Mouse (Mus musculus) liver, embryonic 14.5 days (tissue): ENCODE data around the gene Fbxw7.

ENCODE experiments used
- CTCF ChIP-seq: IDR thresholded peaks from 2 replicates; pipeline ENCODE4 v1.5.1; 2016; ENCODE audit warnings: antibody characterized with exemption, low read depth, control low read depth
- EP300 ChIP-seq: IDR thresholded peaks from 2 replicates; pipeline ENCODE4 v1.6.1; 2016; ENCODE audit warnings: antibody characterized with exemption, low read depth

DNA sequence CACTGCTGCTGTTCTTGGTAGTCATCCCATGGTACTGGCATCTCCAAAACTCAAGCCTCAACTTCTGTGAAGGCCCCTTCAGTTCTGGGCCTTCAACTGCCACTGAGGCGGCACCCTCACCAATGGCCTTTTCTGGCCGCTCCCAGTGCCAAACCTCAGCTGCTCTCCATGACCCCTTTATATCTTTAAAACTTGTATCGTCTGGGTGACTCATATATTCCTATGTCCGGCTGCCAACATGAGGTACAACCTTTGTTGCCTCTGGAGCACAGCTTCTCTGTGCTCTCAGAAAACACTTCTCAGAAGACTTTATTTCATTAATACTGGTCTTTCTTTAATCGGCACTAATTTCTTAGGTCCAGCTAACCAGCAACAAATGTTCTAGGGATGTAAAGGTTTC is 75.9 kb downstream of the Fbxw7 start:
- no peak for TF ChIP-seq CTCF
- no peak for TF ChIP-seq EP300
